Mouse (Mus musculus) fat pad, adult 2 months (tissue): Measurements from ENCODE around the gene Atp1a4.

ENCODE experiments used
- DNase-seq: peaks from one replicate; pipeline ENCODE4 v3.0.0-alpha.2; 2011; ENCODE audit warnings: low read depth, low spot score; ENCODE audit errors: extremely low read depth

The Atp1a4 gene

DNA sequence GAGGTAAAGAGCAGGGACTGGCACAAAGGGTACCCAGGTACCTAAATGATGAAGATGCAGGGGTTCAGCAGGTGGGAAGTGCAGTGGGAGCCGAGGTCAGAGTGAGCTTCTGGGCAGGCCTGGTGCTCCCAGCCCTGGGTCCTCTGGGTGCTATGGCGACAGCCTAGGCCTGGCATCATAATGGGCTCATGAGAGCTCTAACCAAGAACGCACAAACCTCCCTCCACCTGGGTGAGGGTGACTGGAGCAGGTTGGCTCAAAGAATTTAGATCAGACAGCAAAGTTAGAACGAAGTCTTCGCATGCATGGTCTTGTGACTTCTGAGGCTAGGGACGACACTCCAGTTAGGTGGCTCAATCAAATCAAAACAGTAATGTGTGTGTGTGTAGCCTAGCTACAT lies at the start of gene Atp1a4:
Atp1a4 (minus strand) TSS at position 101 of the 400 bp plus-strand sequence.
- DNase-seq: no peak

DNA sequence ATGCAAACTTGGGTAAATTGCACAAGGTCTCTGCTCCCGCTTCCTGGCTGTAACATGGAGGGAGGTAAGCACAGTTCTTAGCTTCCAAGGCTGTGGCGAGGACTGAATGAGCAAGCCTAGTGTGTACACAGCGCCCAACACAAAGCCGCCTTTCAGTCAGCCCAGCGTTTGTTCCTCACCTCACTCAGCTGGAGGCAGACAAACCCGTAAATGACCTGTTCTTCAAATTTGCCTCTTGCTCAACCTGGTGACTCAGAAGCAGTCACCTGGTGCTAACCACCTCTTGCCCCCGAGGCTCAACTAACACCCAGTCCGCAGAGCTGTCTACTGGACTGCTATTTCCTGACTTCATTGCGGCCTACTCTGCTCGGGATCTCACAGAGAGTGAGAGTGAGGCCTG lies 49.7 kb upstream of the Atp1a4 start:
- peak; percentile 98 for DNase-seq

DNA sequence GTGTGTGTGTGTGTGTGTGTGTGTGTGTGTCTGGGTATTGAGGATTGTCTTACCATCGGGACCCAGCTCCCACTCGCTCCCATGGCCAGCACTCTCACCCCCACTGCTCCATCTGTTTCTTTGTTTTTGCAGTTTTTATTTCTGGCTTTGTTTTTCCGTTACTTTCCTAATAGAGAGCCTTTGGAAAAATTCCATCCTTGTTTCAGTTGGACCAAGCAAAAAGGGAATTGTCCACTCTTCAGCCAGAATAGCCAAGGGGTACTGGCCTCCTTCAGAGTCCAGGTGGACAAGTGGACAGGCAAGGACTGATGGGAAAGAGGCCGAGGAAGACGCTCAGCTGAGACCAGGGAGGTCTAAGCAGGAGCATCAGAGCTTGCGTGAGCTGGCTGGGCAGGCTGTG lies 48.7 kb upstream of the Atp1a4 start:
- DNase-seq: no peak

DNA sequence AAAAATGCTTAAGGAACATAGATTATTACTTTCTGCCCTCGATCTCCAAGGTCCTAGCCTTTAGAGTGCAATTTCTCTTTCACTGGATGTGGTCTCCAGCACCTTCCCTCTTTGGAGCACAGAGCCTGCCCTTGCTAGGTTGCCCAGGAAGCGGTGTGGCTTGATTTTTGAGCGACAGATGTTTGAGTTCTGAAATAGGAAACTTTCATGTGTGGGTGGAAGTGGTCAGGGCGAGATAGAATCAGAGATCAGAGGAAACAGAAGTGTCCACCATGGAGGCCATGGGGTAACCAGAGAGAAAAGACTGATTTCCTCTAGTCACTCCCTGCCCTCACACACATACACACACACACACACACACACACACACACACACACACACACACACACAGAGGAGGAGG lies 48.0 kb upstream of the Atp1a4 start:
- no peak for DNase-seq

DNA sequence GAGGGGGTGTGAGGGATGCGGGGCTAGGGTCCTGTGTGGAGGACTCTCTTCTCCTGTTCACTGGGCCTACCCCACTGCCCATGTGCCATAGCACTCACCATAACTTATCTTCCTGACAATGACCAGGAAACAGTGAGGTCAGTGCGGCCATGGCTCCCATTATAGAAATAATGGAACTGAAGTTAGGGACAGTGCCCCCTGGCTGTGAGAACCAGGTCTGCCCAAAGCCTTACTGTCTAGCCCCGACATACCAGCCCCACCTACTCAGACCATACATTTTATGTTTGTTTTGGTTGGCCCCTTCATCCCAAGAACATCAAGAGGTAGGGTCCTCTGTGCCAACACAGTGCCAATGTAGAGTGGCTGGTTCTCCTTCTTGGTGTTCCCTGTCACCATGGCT lies 47.4 kb upstream of the Atp1a4 start:
- DNase-seq: no peak

DNA sequence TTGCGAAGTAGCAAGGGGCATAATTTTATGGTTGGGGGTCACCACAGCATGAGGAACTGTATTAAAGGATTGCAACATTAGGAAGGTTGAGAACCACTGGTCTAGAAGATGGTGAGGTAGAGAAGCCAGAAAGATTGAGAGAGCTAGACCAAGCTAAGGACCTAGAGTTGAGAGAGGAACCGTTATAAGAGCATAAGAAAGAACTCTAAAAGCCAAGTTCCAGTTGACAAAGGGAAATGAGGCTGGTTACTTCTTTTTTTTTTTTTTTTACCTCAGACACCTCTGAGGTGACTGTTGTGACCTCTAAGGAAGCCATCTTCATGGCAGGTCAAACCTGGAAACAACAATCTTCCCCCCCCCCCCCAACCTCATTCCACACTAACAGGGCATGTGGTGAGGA lies 46.9 kb upstream of the Atp1a4 start:
- DNase-seq: no peak

DNA sequence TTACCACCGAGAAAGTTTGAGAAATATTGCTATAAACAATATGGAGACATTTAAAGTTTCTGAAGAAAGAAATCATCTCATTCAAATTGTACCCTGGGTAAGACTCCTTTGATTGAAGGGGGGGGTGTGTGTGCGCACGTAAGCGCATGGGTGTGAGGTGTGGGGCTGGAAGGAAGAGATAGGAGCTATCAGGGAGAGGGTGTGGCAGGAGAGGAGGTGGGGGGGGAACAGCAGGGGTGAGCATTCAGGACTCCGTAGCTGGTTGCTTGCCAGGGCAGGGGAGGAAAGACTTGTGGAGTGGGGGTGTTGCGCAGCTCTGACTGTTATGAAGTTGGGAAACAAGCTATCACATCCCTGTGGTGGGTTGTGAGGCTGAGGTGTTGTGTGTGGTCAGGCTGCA lies 46.2 kb upstream of the Atp1a4 start:
- DNase-seq: no peak

DNA sequence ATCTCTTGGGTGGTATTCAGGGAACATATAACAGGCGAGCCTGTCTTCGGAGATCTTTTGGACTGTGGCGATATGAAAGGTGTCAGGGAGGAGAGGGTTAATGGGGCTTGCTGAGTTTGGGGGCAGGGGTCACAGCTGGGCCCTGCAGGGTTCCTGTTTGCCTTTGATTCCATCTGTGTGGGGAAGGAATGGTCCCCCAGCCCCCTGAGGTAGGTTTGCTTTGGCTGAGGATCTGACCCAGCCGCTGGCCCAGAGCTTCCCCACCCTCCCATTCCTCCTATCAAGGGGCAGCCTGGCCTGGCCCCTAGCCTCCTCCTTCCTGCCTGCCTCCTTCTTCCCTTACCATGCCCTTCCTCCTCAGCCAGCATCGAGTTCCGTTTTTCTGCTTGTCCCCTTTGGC lies 44.6 kb upstream of the Atp1a4 start:
- DNase-seq: no peak

DNA sequence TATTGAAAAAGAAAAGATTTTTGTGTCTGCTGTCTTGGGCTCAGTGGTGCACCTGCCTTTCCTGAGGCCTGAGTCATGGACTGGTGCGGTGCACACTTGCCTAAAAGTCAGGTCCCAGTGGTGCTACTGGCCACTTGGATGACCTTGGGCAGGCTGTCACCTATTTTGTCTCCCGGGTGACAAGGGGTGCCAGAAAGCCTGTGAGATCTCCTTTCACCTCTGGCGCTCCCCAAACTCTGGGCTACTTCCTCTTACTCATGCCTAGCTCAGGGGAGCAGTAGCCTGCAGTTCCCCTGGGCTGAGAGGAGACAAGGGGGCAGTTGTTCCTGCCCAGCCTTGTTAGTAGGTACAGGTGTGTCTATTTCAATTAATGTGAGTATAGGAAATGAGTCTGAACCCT lies 44.1 kb upstream of the Atp1a4 start:
- no peak for DNase-seq

DNA sequence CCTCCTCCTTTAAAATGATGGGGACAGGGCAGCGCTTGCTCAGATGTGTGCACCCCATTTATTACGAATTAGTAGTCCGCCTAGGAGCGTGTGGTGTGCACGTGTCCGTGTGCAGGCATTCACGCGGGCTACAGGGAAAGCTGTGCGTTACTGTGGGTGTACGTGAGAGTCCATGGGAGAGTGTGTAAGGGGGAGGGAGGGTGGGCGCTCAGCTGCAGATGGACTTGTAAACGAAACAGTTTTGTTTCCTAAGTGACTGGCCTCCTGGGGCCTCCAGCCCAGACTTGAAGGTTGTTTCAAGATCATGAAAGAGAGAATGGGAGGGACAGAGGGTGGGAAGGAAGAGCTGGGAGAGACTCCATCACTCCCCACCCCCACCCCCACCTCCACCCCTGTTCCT lies 43.0 kb upstream of the Atp1a4 start:
- no peak for DNase-seq

DNA sequence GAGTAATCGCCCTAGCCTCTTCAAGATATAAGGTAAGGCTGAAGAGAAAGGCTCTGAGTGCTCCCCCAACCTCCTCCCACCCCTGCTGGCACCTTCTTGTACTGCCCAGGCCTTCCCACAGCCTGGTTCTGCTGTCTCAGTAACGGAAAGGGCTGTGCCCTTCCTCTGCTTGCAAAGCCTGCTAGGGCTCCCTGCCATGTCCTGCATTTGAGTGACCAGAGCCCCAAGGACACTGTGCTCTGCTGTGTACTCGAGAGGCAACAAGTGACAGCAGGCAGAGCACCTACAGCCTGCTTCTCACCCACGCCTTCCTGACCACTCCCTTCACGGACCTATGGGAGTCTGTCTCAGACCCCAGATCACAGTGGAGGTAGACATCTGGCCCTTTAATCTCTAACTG lies 42.0 kb upstream of the Atp1a4 start:
- no peak for DNase-seq

DNA sequence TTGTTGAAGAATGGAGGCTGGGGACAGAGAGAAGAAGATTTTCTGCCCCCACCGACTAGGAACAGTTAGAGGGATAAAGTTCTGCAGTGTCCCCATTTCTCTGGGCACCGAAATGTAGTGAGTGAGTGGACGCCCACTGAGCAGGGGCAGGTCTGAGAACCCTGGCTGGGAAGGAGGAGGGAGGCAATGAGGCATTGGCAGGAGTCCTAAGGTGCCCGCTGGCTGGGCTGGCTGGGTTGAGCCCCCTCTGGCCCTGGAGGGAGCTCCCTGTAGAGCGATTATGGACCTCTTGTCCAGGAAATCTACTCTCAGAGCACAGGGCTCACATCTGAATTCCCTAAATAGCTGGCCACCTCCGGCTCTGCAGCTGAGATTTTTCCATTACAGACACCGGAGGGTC lies 41.3 kb upstream of the Atp1a4 start:
- DNase-seq: no peak

DNA sequence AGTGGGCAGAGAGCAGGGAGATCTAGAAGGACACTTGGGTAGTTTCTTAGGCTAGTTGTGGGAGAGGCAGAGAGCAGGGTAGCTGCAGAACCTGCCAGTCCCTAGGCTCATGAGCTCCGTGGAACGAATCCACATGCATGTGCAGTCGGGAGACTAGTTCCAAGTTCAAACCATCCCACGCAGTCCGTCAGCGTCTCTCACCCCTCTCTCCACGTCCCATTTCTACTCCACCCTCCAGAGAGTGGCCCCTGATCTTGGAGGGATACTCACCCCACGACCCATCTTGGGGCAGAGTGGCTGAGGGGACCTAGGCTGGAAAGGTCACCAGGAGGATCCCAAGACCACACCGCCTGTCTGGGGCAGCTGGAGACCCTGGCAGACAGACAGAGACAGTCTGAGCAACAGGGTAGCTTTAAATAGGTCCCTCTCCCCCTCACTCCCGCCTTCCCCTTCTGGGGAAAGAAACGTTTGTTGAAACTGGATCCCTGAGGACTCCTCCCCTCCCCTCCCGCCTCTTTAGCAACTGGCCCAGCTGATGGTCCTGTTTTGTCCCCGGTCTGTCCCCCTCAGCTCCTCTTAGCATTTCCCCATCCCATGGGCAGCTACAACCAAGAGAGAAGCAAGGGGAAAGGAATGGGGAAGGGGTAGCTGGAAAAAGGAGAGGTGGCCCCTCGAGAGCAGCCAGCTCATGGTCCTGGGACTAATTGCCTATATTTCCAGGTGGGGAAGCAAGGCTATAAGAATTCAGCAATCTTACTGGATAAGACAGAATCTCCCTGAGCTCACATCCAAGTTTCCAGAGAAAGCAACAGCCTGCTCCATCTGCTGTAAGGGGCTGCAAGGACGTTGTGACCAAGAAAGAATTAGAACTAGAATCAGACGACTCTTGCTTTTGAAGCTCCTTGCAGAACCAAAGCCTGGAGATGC lies 39.7 kb upstream of the Atp1a4 start, which contains the start of gene Atp1a2:
Atp1a2 (minus strand) TSS at position 454 of the 927 bp plus-strand sequence.
- no peak for DNase-seq

DNA sequence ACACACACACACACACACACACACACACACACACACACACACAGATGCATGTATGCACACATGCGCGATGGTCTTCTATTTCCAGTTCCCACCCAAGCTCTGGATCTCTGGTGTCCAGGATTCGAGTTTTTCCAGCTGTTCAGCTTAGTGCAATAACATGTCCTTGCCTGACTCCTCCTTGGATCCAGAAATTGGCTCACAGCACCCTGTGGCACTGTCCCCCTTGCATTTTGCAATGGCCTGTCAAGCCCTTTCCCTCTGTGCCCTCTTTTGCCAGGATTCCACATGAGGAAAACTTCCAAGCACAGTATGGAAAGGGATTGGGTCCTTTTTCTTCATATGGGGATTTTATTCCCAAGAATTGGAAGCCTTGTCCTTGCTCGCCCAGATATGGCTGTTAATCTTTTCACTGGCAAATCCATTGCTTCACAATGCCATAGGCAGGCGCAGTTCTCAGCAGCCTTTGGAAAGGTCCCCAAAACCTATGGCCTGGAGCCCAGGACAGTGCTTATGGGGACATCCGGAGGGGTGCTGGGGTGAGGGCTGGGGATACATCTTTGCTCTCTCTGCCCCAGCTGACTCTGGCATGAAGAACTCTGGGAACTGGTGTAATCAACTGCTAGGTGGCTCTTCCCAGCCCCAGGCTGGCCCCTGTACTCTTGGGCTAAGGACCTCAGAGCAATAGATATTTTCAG lies 38.7 kb upstream of the Atp1a4 start:
- DNase-seq: peak; percentile 88

DNA sequence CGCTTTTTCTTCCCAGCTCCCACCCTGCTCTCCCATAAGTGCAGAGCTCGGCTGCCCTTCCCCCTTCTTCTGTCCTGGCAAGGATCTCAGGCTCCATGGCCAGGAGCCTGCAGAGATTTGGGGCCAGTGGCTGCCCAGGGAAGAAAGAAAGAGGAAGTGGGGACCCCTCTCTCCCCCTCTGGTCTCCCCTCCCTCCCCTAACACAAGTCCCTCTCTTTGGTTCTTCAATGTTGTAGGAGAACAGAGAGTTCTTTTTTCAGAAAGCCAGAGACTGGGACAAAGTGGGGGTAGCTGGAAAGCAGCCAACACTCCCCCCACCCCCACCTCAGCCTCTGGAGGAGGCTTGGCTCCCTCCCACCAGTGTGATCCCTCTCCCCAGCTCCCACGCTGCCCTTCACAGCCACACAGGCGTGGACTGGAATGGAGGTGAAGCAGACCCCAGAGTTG lies 37.6 kb upstream of the Atp1a4 start:
- no peak for DNase-seq

DNA sequence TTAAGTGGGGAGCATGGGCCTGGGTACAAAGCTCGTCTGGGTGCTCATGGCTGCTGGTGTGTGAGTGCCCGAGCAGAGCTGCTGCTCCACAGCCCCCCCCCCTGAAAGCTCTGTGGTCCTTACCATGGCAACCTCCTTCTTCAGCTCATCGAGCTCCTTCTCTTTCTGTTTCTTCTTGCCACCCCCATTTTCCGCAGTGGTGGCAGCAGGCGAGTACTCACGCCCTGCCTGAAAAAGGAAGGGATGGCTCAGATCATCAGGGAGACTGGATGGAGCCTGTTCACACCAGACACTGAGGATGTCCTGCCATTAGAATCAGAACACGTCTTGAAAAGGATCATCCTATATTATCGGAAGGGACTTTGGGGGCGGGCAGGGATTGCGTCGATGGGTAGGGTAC lies 35.2 kb upstream of the Atp1a4 start:
- DNase-seq: no peak

DNA sequence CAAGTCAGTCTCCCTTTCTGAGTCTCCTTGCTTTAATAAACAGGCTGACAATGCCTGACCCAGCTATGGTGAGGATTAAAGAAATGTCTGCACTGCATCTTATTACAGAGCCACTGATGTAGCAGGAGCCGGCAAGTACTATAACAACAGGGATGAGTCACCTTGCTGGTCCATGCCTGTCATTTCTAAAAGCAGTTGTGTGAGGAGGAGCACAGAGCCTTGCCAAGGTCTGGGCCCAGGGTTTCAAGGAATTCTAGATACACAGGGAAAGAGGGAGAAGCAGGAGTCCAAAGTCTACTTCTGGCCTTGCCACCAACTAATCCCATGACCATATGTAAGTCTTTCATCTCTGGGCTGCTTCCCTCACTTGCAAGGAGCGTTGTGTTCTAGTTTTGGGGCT lies 34.7 kb upstream of the Atp1a4 start:
- no peak for DNase-seq

DNA sequence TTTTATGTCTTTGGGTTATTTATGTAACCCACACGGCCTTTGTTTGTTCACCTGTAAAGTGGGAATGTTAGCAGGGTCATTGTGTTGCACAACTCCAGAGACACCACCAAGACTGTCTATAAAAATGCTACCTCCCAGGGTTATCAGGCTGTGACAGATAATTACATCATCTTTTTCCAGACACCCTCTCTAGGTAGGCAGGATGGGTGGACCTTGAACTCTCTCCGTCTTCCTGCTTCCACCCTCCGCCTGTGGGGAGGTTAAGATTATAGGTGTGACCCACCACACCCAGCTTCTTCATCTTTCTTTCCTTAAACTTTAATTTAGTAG lies 31.4 kb upstream of the Atp1a4 start:
- DNase-seq: no peak

DNA sequence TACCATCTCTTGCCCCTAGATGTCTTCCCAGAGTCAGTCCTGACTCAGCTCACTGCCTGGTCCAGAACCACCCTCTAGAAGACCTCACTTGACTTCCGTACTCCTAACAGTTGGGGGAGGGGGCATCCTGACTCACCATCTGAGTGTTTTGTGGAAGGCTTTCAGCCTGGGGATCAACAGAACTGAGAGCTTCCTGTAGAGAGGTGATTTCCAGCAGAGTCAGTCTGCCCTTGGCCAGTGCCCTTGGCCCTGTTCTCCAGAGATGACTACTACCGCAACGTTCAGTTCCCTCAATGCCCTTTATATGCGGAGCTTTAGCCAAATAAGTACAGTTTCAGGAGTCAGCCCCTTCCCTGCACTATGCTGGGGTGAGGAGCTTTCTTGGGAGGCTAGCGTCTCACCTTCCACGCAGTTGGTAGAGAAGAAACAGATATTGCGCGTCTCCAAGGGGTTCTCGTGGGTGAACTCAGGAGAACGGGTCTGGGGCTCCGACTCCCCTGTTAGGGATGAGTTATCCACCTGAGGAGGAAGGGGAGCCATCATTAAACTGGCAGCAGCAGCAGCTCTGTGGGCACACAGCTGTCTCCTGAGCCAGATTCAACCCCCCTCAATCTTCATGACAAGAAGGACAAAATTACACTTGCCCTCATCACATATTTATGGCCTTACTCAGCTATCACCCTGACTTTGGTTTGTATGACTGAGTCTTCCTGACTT lies 30.8 kb upstream of the Atp1a4 start:
- no peak for DNase-seq

DNA sequence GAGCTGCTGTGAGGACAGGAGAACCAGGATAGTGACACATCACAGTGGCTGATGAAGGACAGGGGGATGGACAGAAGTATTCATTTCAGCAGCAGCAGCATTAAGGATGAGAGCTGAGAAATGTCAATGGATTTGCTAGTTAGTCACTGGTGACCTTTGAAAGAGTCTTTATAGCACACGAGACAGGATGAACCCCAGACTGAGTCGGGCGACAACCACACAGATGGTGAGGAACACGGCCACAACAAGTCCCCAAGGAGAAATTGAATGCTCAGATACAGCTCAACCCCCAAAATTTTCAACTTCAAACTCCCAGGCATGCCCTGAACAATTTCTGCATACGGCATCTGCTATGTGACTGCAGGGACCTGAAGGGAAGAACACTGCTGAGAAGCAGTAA lies 28.5 kb upstream of the Atp1a4 start:
- no peak for DNase-seq

DNA sequence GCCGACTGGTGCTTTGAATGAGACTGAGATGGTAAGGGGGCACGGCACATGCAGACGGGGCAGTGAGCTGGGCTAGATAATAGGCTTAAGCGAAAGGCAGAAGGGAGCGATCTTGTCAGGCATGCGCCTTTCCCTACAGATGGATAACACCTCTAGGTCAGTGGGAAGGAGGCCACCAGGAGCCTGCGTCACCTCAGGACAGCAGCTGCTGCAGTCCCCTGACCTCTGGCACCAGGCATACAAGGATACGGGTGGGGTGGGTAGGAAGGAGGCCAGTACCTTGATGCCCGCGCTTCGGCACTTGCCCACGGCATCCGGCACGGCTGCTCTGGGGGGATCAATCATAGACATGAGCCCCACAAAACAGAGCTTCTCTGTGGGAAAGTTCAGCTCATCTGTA lies 26.0 kb upstream of the Atp1a4 start:
- no peak for DNase-seq

DNA sequence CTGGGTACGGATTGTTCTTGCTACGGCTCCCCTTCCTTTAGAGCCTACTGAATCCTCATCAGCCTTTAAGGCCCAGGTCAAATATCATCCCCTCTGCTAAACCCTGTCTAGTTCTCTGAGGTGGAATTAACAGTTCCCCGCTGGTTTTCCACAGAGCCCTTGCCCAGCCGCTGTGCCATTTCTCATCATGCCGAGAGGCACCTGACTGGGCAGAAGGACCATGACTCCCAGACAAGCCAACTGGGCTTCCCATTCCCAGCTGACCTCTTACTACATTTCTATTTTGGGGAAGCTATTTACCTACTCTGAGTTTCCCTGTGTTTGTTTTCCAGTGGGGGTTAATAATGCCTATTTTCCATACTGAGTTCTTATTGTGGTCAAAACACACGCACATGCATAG lies 24.9 kb upstream of the Atp1a4 start:
- no peak for DNase-seq
